Mouse (Mus musculus) erythroblast, embryonic 14.5 days (primary cell): ENCODE results near the gene Map3k20. TPM values are rescaled to one million over a fixed set of nuclear protein-coding genes. Genes with fewer than 3 reads are reported as not detected.

Experiments
- H3K27me3 ChIP-seq: 2 replicates; pipeline ENCODE4 v1.6.1; 2012; ENCODE audit warnings: inconsistent platforms; ENCODE audit not compliant: control insufficient read depth
- H3K36me3 ChIP-seq: 2 replicates; pipeline ENCODE4 v1.6.1; 2012; ENCODE audit warnings: mild to moderate bottlenecking, inconsistent platforms; ENCODE audit not compliant: control insufficient read depth
- H3K4me1 ChIP-seq: 2 replicates; pipeline ENCODE4 v1.6.1; 2012; ENCODE audit warnings: inconsistent platforms; ENCODE audit not compliant: control insufficient read depth
- H3K4me3 ChIP-seq: replicated peaks from 2 replicates; pipeline ENCODE3; 2012; ENCODE audit warnings: moderate library complexity, mild to moderate bottlenecking, inconsistent platforms
- H3K9me3 ChIP-seq: 2 replicates; pipeline ENCODE4 v1.6.1; 2012; ENCODE audit warnings: low read length, inconsistent platforms, mixed read lengths; ENCODE audit not compliant: control insufficient read depth
- GATA1 ChIP-seq: IDR thresholded peaks from 2 replicates; pipeline ENCODE4 v1.6.1; 2012; ENCODE audit warnings: low read length, inconsistent platforms, mixed read lengths
- TAL1 ChIP-seq: IDR thresholded peaks from 3 replicates; pipeline ENCODE4 v1.6.1; 2012; ENCODE audit warnings: low read length, inconsistent platforms, mixed read lengths
- polyA plus RNA-seq: library from polyadenylated mRNA; stranded (reverse); fragments of >175 nt; gene quantifications from 2 replicates; pipeline ENCODE4 v1.2.3, GENCODE M21; 2012

Map3k20 gene
- polyA plus RNA-seq, 1 experiment, result 0.21 TPM

- TF ChIP-seq GATA1, result no peak
- TF ChIP-seq TAL1, result no peak
- peaks cover 3% of the 10 kb centered on the region; the same call in 1 of the 2 replicates for H3K4me1 ChIP-seq
- H3K4me3 ChIP-seq, result no peak overlapping the region
- H3K36me3 ChIP-seq, result no peaks in the 10 kb centered on the region
- H3K9me3 ChIP-seq, result no peaks in the 10 kb centered on the region
- H3K27me3 ChIP-seq, result no peaks in the 10 kb centered on the region
These were observed 39.1 kb upstream of the Map3k20 start for GRCm38 (mm10) chr2:72246376-72246775.

GRCm38 (mm10) chr2:72247819-72248218 lies 37.6 kb upstream of the Map3k20 start:
- Histone ChIP-seq H3K36me3 (no peaks in the 10 kb centered on the region), H3K9me3 (no peaks in the 10 kb centered on the region), H3K4me1 (no peaks in the 10 kb centered on the region), H3K27me3 (no peaks in the 10 kb centered on the region), H3K4me3 (no peak overlapping the region)
- TF ChIP-seq TAL1, result no peak
- no peak for TF ChIP-seq GATA1

- H3K4me1 ChIP-seq, result no peaks in the 10 kb centered on the region
- no peaks in the 10 kb centered on the region for H3K36me3 ChIP-seq
- no peaks in the 10 kb centered on the region for H3K27me3 ChIP-seq
- no peaks in the 10 kb centered on the region for H3K9me3 ChIP-seq
- TF ChIP-seq TAL1 (no peak), GATA1 (no peak)
- H3K4me3 ChIP-seq, result no peak overlapping the region
These were observed 32.6 kb upstream of the Map3k20 start for GRCm38 (mm10) chr2:72252510-72253505.

GRCm38 (mm10) chr2:72253882-72254281 lies 31.6 kb upstream of the Map3k20 start:
- Histone ChIP-seq H3K9me3 (no peaks in the 10 kb centered on the region), H3K4me3 (no peak overlapping the region), H3K36me3 (no peaks in the 10 kb centered on the region), H3K4me1 (no peaks in the 10 kb centered on the region), H3K27me3 (no peaks in the 10 kb centered on the region)
- TF ChIP-seq TAL1, result no peak
- TF ChIP-seq GATA1, result no peak

GRCm38 (mm10) chr2:72254813-72255582 lies 30.4 kb upstream of the Map3k20 start:
- Histone ChIP-seq H3K4me3 (no peak overlapping the region), H3K36me3 (no peaks in the 10 kb centered on the region), H3K9me3 (no peaks in the 10 kb centered on the region), H3K27me3 (no peaks in the 10 kb centered on the region), H3K4me1 (no peaks in the 10 kb centered on the region)
- TF ChIP-seq GATA1 (no peak), TAL1 (no peak)

- Histone ChIP-seq H3K27me3 (no peaks in the 10 kb centered on the region), H3K36me3 (no peaks in the 10 kb centered on the region), H3K4me1 (no peaks in the 10 kb centered on the region), H3K4me3 (no peak overlapping the region), H3K9me3 (no peaks in the 10 kb centered on the region)
- TF ChIP-seq TAL1, result no peak
- no peak for TF ChIP-seq GATA1
These were observed 24.7 kb upstream of the Map3k20 start for GRCm38 (mm10) chr2:72260704-72261103.

GRCm38 (mm10) chr2:72262814-72263480 lies 22.5 kb upstream of the Map3k20 start:
- no peaks in the 10 kb centered on the region for H3K27me3 ChIP-seq
- no peaks in the 10 kb centered on the region for H3K36me3 ChIP-seq
- no peak overlapping the region for H3K4me3 ChIP-seq
- no peaks in the 10 kb centered on the region for H3K4me1 ChIP-seq
- TF ChIP-seq GATA1, result no peak
- peaks cover 2% of the 10 kb centered on the region; the same call in 1 of the 2 replicates for H3K9me3 ChIP-seq

GRCm38 (mm10) chr2:72267390-72267789 lies 18.0 kb upstream of the Map3k20 start:
- H3K36me3 ChIP-seq, result no peaks in the 10 kb centered on the region
- peaks cover 2% of the 10 kb centered on the region; the same call in 1 of the 2 replicates for H3K9me3 ChIP-seq
- TF ChIP-seq TAL1, result no peak
- no peak for TF ChIP-seq GATA1

More at GRCm38 (mm10) chr2:72267390-72267789, 18.0 kb upstream of the Map3k20 start:
- no peak overlapping the region for H3K4me3 ChIP-seq
- no peaks in the 10 kb centered on the region for H3K4me1 ChIP-seq
- H3K27me3 ChIP-seq, result no peaks in the 10 kb centered on the region
